ENCODE assay signal across 22 mouse cellular contexts in the genomic region with DNA sequence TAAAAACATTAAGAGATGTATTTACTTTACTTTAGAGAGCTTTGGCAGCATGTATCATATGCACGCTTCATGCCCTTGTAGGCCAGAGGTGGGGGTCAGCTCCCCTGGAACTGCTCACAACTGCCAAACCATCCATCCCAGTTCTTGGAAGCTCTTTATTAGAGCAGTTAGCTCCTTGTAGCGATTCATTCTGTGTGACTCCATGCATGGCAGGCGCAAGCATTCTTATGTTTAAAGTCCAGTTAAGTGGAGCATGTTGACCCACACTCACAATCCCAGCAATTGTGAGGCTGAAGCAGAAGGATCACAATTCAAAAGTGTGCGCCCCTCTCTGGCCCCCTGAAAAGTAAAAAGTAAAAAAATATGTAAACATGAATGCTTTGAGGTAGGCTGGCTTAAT. TPM values are rescaled to one million over a fixed set of nuclear protein-coding genes. Genes with fewer than 3 reads are reported as not detected.
A peak's percentile ranks its signal among the peaks of the same experiment; 100 is the strongest.
DNase-seq lines count a peak whose midpoint lies in the region; ATAC-seq and TF ChIP-seq lines count a peak whose summit lies in the region.
"Had no signal": no experiment of that assay in that cellular context is flagged by ENCODE, and none has a peak within 500 bp of the region (broad histone marks: within the 10 kb centered on the region; RNA-seq: fewer than 3 reads in every experiment).

No protein-coding gene starts in this region.

- no peaks in the 10 kb centered on the region for H3K9me3 ChIP-seq in kidney, embryonic 15.5 days (replicated peaks)
- H3K9me3 ChIP-seq in forebrain, embryonic 11.5 days (ENCODE audit: control insufficient read depth, low read length), result no peaks in the 10 kb centered on the region
- H3K9me3 ChIP-seq: forebrain, embryonic 10.5 days; hindbrain, embryonic 10.5 days; hindbrain, embryonic 13.5 days had no signal

- no peak for TF ChIP-seq POLR2A in kidney, adult 2 months (IDR thresholded peaks at IDR 0.05; ENCODE audit: low read depth, low read length)

- TF ChIP-seq CTCF in kidney, adult 2 months (conservative IDR thresholded peaks at IDR 0.05; ENCODE audit: insufficient read depth, insufficient read length, low read depth, low read length), result no peak

- intact Hi-C loops in heart, postnatal 36 days (cut with DNase I), result no loop called here

- DNase-seq in heart, adult 11 months, result peak; percentile 58
- DNase-seq in heart, postnatal 36 days, result no peak
- DNase-seq in kidney, adult 2 months, result peak; percentile 83
- peak; percentile 24 for DNase-seq in kidney, postnatal 14 days
- DNase-seq in ovary, postnatal 36 days (ENCODE audit: low spot score), result no peak
- DNase-seq in layer of hippocampus, adult 8-10 months (ENCODE audit: low spot score in 2 of 2), result no peak
- no peak for DNase-seq in forebrain, embryonic 11.5 days (ENCODE audit: low spot score)
- DNase-seq: adrenal gland, adult 8-10 months; adrenal gland, postnatal 25 days; cerebellum, adult 18-20 months; cerebellum, adult 9-10 months; cerebellum, postnatal 14 days; gastrocnemius, postnatal 10 days; gastrocnemius, postnatal 36 days had no signal

- 0 out of 2 replicates have a peak, but pooled peaks have one; percentile 52 for ATAC-seq in kidney, embryonic 15.5 days (replicated peaks; ENCODE audit: low FRiP score)
- ATAC-seq in forebrain, embryonic 11.5 days (replicated peaks; ENCODE audit: low FRiP score), result no peak
- ATAC-seq: activated CD4-positive, CD25-positive, alpha-beta regulatory T cell, adult 4 months; forebrain, embryonic 16.5 days; hindbrain, embryonic 16.5 days had no signal

- H3K4me2 ChIP-seq in kidney, embryonic 15.5 days, result no peak overlapping the region
- no peak overlapping the region for H3K4me2 ChIP-seq in forebrain, embryonic 11.5 days (ENCODE audit: low read depth, low read length, severe bottlenecking)
- H3K4me2 ChIP-seq: heart, embryonic 11.5 days; hindbrain, embryonic 13.5 days had no signal

- H3K9ac ChIP-seq in kidney, embryonic 15.5 days, result no peak overlapping the region
- H3K9ac ChIP-seq in forebrain, embryonic 11.5 days (ENCODE audit: low read length), result no peak overlapping the region
- H3K9ac ChIP-seq: hindbrain, embryonic 13.5 days had no signal

- peaks cover 6% of the 10 kb centered on the region; the same call in 1 of the 2 replicates for H3K4me1 ChIP-seq in kidney, adult 2 months (ENCODE audit: control insufficient read depth, insufficient read depth, low read length)
- no peaks in the 10 kb centered on the region for H3K4me1 ChIP-seq in kidney, embryonic 15.5 days
- no peaks in the 10 kb centered on the region for H3K4me1 ChIP-seq in forebrain, embryonic 11.5 days (replicated peaks; ENCODE audit: control insufficient read depth, insufficient read depth, low read length)
- H3K4me1 ChIP-seq: forebrain, embryonic 10.5 days; hindbrain, embryonic 10.5 days; hindbrain, embryonic 13.5 days had no signal

- 43% methylated on average over 4 of the region's 4 CpGs for WGBS in kidney, adult 2 months
- WGBS in kidney, embryonic 15.5 days, result 72% methylated on average over 4 of the region's 4 CpGs
- 90% methylated on average over 4 of the region's 4 CpGs for WGBS in forebrain, embryonic 11.5 days

- no peak overlapping the region for H3K27ac ChIP-seq in kidney, adult 2 months (ENCODE audit: insufficient read depth, low read depth, low read length)
- H3K27ac ChIP-seq in kidney, embryonic 15.5 days, result no peak overlapping the region
- no peak overlapping the region for H3K27ac ChIP-seq in forebrain, embryonic 11.5 days (ENCODE audit: low read depth, low read length)
- H3K27ac ChIP-seq: forebrain, embryonic 10.5 days; hindbrain, embryonic 10.5 days; hindbrain, embryonic 13.5 days had no signal

- H3K36me3 ChIP-seq in kidney, adult 2 months (ENCODE audit: control insufficient read depth, insufficient read depth, low read length), result no peaks in the 10 kb centered on the region
- H3K36me3 ChIP-seq in kidney, embryonic 15.5 days, result no peaks in the 10 kb centered on the region
- no peaks in the 10 kb centered on the region for H3K36me3 ChIP-seq in forebrain, embryonic 11.5 days (ENCODE audit: control insufficient read depth, insufficient read depth, low read length)
- H3K36me3 ChIP-seq: forebrain, embryonic 10.5 days; hindbrain, embryonic 10.5 days; hindbrain, embryonic 13.5 days had no signal

- H3K27me3 ChIP-seq in kidney, adult 2 months (replicated peaks; ENCODE audit: control insufficient read depth, insufficient read depth, low read length), result no peaks in the 10 kb centered on the region
- H3K27me3 ChIP-seq in kidney, embryonic 15.5 days, result no peaks in the 10 kb centered on the region
- no peaks in the 10 kb centered on the region for H3K27me3 ChIP-seq in forebrain, embryonic 11.5 days (ENCODE audit: control insufficient read depth, insufficient read depth, low read length)
- H3K27me3 ChIP-seq: hindbrain, embryonic 13.5 days had no signal

- H3K4me3 ChIP-seq in kidney, adult 2 months (ENCODE audit: insufficient read depth, low read depth, low read length), result no peak overlapping the region
- no peak overlapping the region for H3K4me3 ChIP-seq in kidney, embryonic 15.5 days (replicated peaks)
- no peak overlapping the region for H3K4me3 ChIP-seq in forebrain, embryonic 11.5 days (ENCODE audit: low read depth, low read length)
- H3K4me3 ChIP-seq: forebrain, embryonic 10.5 days; hindbrain, embryonic 10.5 days; hindbrain, embryonic 13.5 days had no signal

RNA-seq across cellular contexts. Expression of gene Abhd12, which starts 27.0 kb away (rescaled TPM):
- total RNA-seq in heart, postnatal 36 days (2021), result 10 to 100 TPM; 47.8 to 50.3 TPM
- polyA plus RNA-seq in kidney, adult 2 months (2012; rRNA removed), result 62.6 and 64.2 TPM in 2 replicates
- polyA plus RNA-seq in kidney, embryonic 15.5 days (2015; fragmentation: Nextera tagmentation; extraction: Ambion mirVana), result 62.3 and 63.5 TPM in 2 replicates
- total RNA-seq in layer of hippocampus, adult 8-10 months (2022), result 100 to 1,000 TPM; 331 to 348 (median 335) TPM
- 54.2 and 57.9 TPM in 2 replicates for polyA plus RNA-seq in forebrain, embryonic 11.5 days (2014; fragmentation: Nextera tagmentation; extraction: Ambion mirVana)

RNA-seq across cellular contexts. Expression of gene Gins1, which starts 27.6 kb away (rescaled TPM):
- total RNA-seq in heart, postnatal 36 days (2021), result 1 to 10 TPM; 3.0 to 4.4 TPM
- polyA plus RNA-seq in kidney, adult 2 months (2012; rRNA removed), result 0.52 and 0.57 TPM in 2 replicates
- 49.3 TPM in 2 replicates for polyA plus RNA-seq in kidney, embryonic 15.5 days (2015; fragmentation: Nextera tagmentation; extraction: Ambion mirVana)
- total RNA-seq in layer of hippocampus, adult 8-10 months (2022), result 1 to 10 TPM in 3 of 4 experiments, under 1 TPM in 1; 0.81 to 3.7 (median 1.4) TPM
- 80.7 and 84.0 TPM in 2 replicates for polyA plus RNA-seq in forebrain, embryonic 11.5 days (2014; fragmentation: Nextera tagmentation; extraction: Ambion mirVana)

Comparison
In these comparisons a context has a peak if more than half of its experiments do, and no peak if none do; other contexts are left out.
1. DNase-seq: peak in heart, adult 11 months (single experiment), kidney, adult 2 months (single experiment) and kidney, postnatal 14 days (single experiment); none in heart, postnatal 36 days (0 of 2), ovary, postnatal 36 days (single experiment), layer of hippocampus, adult 8-10 months (0 of 2) and forebrain, embryonic 11.5 days (single experiment).
2. RNA of gene Gins1, which starts 27.6 kb away (polyA plus RNA-seq): 80.7 to 84.0 TPM in forebrain, embryonic 11.5 days and 49.3 TPM in kidney, embryonic 15.5 days; 0.52 to 0.57 TPM in kidney, adult 2 months; every median in the first group is over 10 times any median in the second.